ENCODE assay signal across 13 mouse cellular contexts in the genomic region with DNA sequence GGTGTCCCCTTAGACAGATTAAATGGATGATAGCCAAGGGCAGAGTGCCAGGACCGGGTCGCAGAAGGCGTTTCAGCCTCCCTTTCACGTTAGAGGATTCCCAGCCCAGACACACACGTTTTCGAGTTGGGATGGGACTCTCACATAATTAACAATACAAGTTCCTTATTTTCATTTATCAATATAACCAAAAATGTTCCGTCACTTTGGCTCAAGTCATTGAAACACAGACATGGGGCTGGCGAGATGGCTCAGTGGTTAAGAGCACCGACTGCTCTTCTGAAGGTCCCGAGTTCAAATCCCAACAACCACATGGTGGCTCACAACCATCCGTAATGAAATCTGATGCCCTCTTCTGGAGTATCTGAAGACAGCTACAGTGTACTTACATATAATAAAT. TPM values are rescaled to one million over a fixed set of nuclear protein-coding genes. Genes with fewer than 3 reads are reported as not detected.
A peak's percentile ranks its signal among the peaks of the same experiment; 100 is the strongest.
DNase-seq lines count a peak whose midpoint lies in the region; ATAC-seq and TF ChIP-seq lines count a peak whose summit lies in the region.
"Not testable (repeated sequence)": the region's sequence is repeated elsewhere in the genome, so short reads cannot be mapped to it uniquely, and the experiment has no call there.
"Had no signal": no experiment of that assay in that cellular context is flagged by ENCODE, and none has a peak within 500 bp of the region (broad histone marks: within the 10 kb centered on the region; RNA-seq: fewer than 3 reads in every experiment).

No protein-coding gene starts in this region.

- DNase-seq in left cerebral cortex, adult 2 months (ENCODE audit: extremely low spot score in 1 of 2, low spot score in 2 of 2), result not testable (repeated sequence)

- intact Hi-C loops in left cerebral cortex, adult 2 months (cut with DNase I), result loop anchor here (5.0 kb wide), 1 partner anchor 454 kb away; no protein-coding TSS in a partner anchor

- not testable (repeated sequence) for H3K4me1 ChIP-seq in forebrain, embryonic 12.5 days; heart, embryonic 12.5 days (replicated peaks); hindbrain, embryonic 16.5 days (ENCODE audit: control insufficient read depth, insufficient read depth, low read depth, low read length); liver, embryonic 16.5 days (ENCODE audit: control insufficient read depth, low read depth, low read length); midbrain, embryonic 15.5 days; stomach, embryonic 15.5 days

- H3K27me3 ChIP-seq in forebrain, embryonic 12.5 days; heart, embryonic 12.5 days (replicated peaks); hindbrain, embryonic 16.5 days (replicated peaks; ENCODE audit: control insufficient read depth, insufficient read depth, low read length); liver, embryonic 16.5 days (ENCODE audit: control insufficient read depth, insufficient read depth, low read depth, low read length); midbrain, embryonic 15.5 days (replicated peaks); stomach, embryonic 15.5 days (replicated peaks): not testable (repeated sequence)

- not testable (repeated sequence) for TF ChIP-seq CTCF in left cerebral cortex, adult 2 months (IDR thresholded peaks at IDR 0.05)

- H3K9ac ChIP-seq in forebrain, embryonic 12.5 days; stomach, embryonic 15.5 days: not testable (repeated sequence)
- peak overlapping the region; percentile 53; the same call in 1 of the 2 replicates for H3K9ac ChIP-seq in heart, embryonic 12.5 days
- H3K9ac ChIP-seq in hindbrain, embryonic 16.5 days (ENCODE audit: low read depth, low read length), result peak overlapping the region; percentile 35
- peak overlapping the region; percentile 53; the same call in 1 of the 2 replicates for H3K9ac ChIP-seq in liver, embryonic 16.5 days (ENCODE audit: low read depth, low read length)
- H3K9ac ChIP-seq in midbrain, embryonic 15.5 days, result peak overlapping the region; percentile 16; the same call in 1 of the 2 replicates

- not testable (repeated sequence) for H3K36me3 ChIP-seq in forebrain, embryonic 12.5 days (replicated peaks); heart, embryonic 12.5 days; hindbrain, embryonic 16.5 days (ENCODE audit: control insufficient read depth, insufficient read depth, low read length); liver, embryonic 16.5 days (ENCODE audit: control insufficient read depth, insufficient read depth); midbrain, embryonic 15.5 days (replicated peaks); stomach, embryonic 15.5 days

- peak overlapping the region; percentile 52 for H3K4me2 ChIP-seq in forebrain, embryonic 12.5 days
- H3K4me2 ChIP-seq in heart, embryonic 12.5 days, result peak overlapping the region; percentile 65
- peak overlapping the region; percentile 77 for H3K4me2 ChIP-seq in hindbrain, embryonic 16.5 days (ENCODE audit: low read length)
- peak overlapping the region; percentile 64 for H3K4me2 ChIP-seq in liver, embryonic 16.5 days (ENCODE audit: low read depth, low read length)
- H3K4me2 ChIP-seq in midbrain, embryonic 15.5 days, result peak overlapping the region; percentile 51
- H3K4me2 ChIP-seq in stomach, embryonic 15.5 days, result peak overlapping the region; percentile 73

- not testable (repeated sequence) for H3K27ac ChIP-seq in forebrain, embryonic 12.5 days; liver, embryonic 16.5 days (ENCODE audit: low read length); stomach, embryonic 15.5 days
- H3K27ac ChIP-seq in heart, embryonic 12.5 days (ENCODE audit: poor library complexity, severe bottlenecking), result peak overlapping the region; percentile 4; the same call in 1 of the 2 replicates
- peak overlapping the region; percentile 52 for H3K27ac ChIP-seq in hindbrain, embryonic 16.5 days (ENCODE audit: low read depth, low read length)
- peak overlapping the region; percentile 33; the same call in 1 of the 2 replicates for H3K27ac ChIP-seq in left cerebral cortex, adult 2 months
- H3K27ac ChIP-seq in midbrain, embryonic 15.5 days, result peak overlapping the region; percentile 54; the same call in 1 of the 2 replicates

- ATAC-seq in common myeloid progenitor, adult 5-6 weeks (replicated peaks; ENCODE audit: low read depth, poor library complexity, severe bottlenecking), result peak; percentile 6; the same call in 1 of the 2 replicates
- ATAC-seq in forebrain, embryonic 12.5 days (ENCODE audit: low FRiP score), result peak; percentile 1; the same call in 1 of the 2 replicates
- not testable (repeated sequence) for ATAC-seq in heart, embryonic 12.5 days (ENCODE audit: insufficient number of reproducible peaks, low FRiP score); hindbrain, embryonic 16.5 days; liver, embryonic 16.5 days (ENCODE audit: low read depth); midbrain, embryonic 15.5 days (replicated peaks); stomach, embryonic 15.5 days (ENCODE audit: insufficient read depth, low FRiP score, low read depth)

- WGBS in forebrain, embryonic 12.5 days, result 51% methylated on average over 11 of the region's 11 CpGs
- WGBS in heart, embryonic 12.5 days, result 52% methylated on average over 11 of the region's 11 CpGs
- 41% methylated on average over 11 of the region's 11 CpGs for WGBS in hindbrain, embryonic 16.5 days
- 51% methylated on average over 11 of the region's 11 CpGs for WGBS in liver, embryonic 16.5 days (ENCODE audit: insufficient replicate concordance)
- 47% methylated on average over 11 of the region's 11 CpGs for WGBS in midbrain, embryonic 15.5 days
- WGBS in stomach, embryonic 15.5 days, result 45% methylated on average over 11 of the region's 11 CpGs

- H3K4me3 ChIP-seq in forebrain, embryonic 12.5 days (replicated peaks), result not testable (repeated sequence)
- peak overlapping the region; percentile 52 for H3K4me3 ChIP-seq in heart, embryonic 12.5 days
- H3K4me3 ChIP-seq in hindbrain, embryonic 16.5 days (ENCODE audit: low read length), result peak overlapping the region; percentile 41
- peak overlapping the region; percentile 40; the same call in 1 of the 2 replicates for H3K4me3 ChIP-seq in left cerebral cortex, adult 2 months
- H3K4me3 ChIP-seq in liver, embryonic 16.5 days (ENCODE audit: low read depth, low read length), result peak overlapping the region; percentile 52
- peak overlapping the region; percentile 32 for H3K4me3 ChIP-seq in midbrain, embryonic 15.5 days
- H3K4me3 ChIP-seq in stomach, embryonic 15.5 days (replicated peaks), result peak overlapping the region; percentile 47

- not testable (repeated sequence) for H3K9me3 ChIP-seq in forebrain, embryonic 12.5 days; heart, embryonic 12.5 days (replicated peaks); hindbrain, embryonic 16.5 days (ENCODE audit: control insufficient read depth, low read length); liver, embryonic 16.5 days (replicated peaks; ENCODE audit: control insufficient read depth, low read length); midbrain, embryonic 15.5 days; stomach, embryonic 15.5 days

RNA-seq across cellular contexts. Expression of gene Tex50, which starts 37.2 kb away (rescaled TPM):
- not detected in 2 replicates for total RNA-seq in common myeloid progenitor, adult 5-6 weeks (2017)
- 0.32 and 0.44 TPM in 2 replicates for polyA plus RNA-seq in forebrain, embryonic 12.5 days (2016; fragmentation: Nextera tagmentation; extraction: Ambion mirVana)
- 0.15 TPM in 1 of 2 replicates, not detected in the other for polyA plus RNA-seq in heart, embryonic 12.5 days (2016; fragmentation: Nextera tagmentation; extraction: Ambion mirVana)
- 0.87 and 1.1 TPM in 2 replicates for polyA plus RNA-seq in hindbrain, embryonic 16.5 days (2015; fragmentation: Nextera tagmentation; extraction: Ambion mirVana)
- total RNA-seq in left cerebral cortex, adult 2 months (2021), result not detected
- polyA plus RNA-seq in liver, embryonic 16.5 days (2015; fragmentation: Nextera tagmentation; extraction: Ambion mirVana), result not detected in 2 replicates
- polyA plus RNA-seq in midbrain, embryonic 15.5 days (2015; fragmentation: Nextera tagmentation; extraction: Ambion mirVana), result 1.0 and 1.3 TPM in 2 replicates
- 0.14 TPM in 1 of 2 replicates, not detected in the other for polyA plus RNA-seq in stomach, embryonic 15.5 days (2015; fragmentation: Nextera tagmentation; extraction: Ambion mirVana)
- total RNA-seq: adrenal gland, adult 2 months; gastrocnemius, postnatal 36 days; hematopoietic stem cell, adult 5-6 weeks; left cerebral cortex, adult 18-20 months had no signal
- polyA plus RNA-seq: adrenal gland, adult 2 months had no signal

RNA-seq across cellular contexts. Expression of gene Ankrd45, which starts 53.9 kb away (rescaled TPM):
- total RNA-seq in common myeloid progenitor, adult 5-6 weeks (2017), result not detected in 2 replicates
- polyA plus RNA-seq in forebrain, embryonic 12.5 days (2016; fragmentation: Nextera tagmentation; extraction: Ambion mirVana), result 10.0 and 10.4 TPM in 2 replicates
- 3.4 and 4.0 TPM in 2 replicates for polyA plus RNA-seq in heart, embryonic 12.5 days (2016; fragmentation: Nextera tagmentation; extraction: Ambion mirVana)
- polyA plus RNA-seq in hindbrain, embryonic 16.5 days (2015; fragmentation: Nextera tagmentation; extraction: Ambion mirVana), result 29.8 and 32.0 TPM in 2 replicates
- 10 to 100 TPM; 66.4 to 68.7 TPM for total RNA-seq in left cerebral cortex, adult 2 months (2021)
- not detected in 2 replicates for polyA plus RNA-seq in liver, embryonic 16.5 days (2015; fragmentation: Nextera tagmentation; extraction: Ambion mirVana)
- polyA plus RNA-seq in midbrain, embryonic 15.5 days (2015; fragmentation: Nextera tagmentation; extraction: Ambion mirVana), result 25.7 and 27.1 TPM in 2 replicates
- polyA plus RNA-seq in stomach, embryonic 15.5 days (2015; fragmentation: Nextera tagmentation; extraction: Ambion mirVana), result 0.92 and 1.2 TPM in 2 replicates
- total RNA-seq: gastrocnemius, postnatal 36 days; hematopoietic stem cell, adult 5-6 weeks; monocyte, adult 5-6 weeks had no signal

RNA-seq across cellular contexts. Expression of gene Prdx6, which starts 54.7 kb away (rescaled TPM):
- total RNA-seq in common myeloid progenitor, adult 5-6 weeks (2017), result 389 and 411 TPM in 2 replicates
- polyA plus RNA-seq in forebrain, embryonic 12.5 days (2016; fragmentation: Nextera tagmentation; extraction: Ambion mirVana), result 357 and 360 TPM in 2 replicates
- 391 and 403 TPM in 2 replicates for polyA plus RNA-seq in heart, embryonic 12.5 days (2016; fragmentation: Nextera tagmentation; extraction: Ambion mirVana)
- 182 and 208 TPM in 2 replicates for polyA plus RNA-seq in hindbrain, embryonic 16.5 days (2015; fragmentation: Nextera tagmentation; extraction: Ambion mirVana)
- total RNA-seq in left cerebral cortex, adult 2 months (2021), result 100 to 1,000 TPM; 321 to 326 TPM
- 383 and 398 TPM in 2 replicates for polyA plus RNA-seq in liver, embryonic 16.5 days (2015; fragmentation: Nextera tagmentation; extraction: Ambion mirVana)
- polyA plus RNA-seq in midbrain, embryonic 15.5 days (2015; fragmentation: Nextera tagmentation; extraction: Ambion mirVana), result 126 and 140 TPM in 2 replicates
- polyA plus RNA-seq in stomach, embryonic 15.5 days (2015; fragmentation: Nextera tagmentation; extraction: Ambion mirVana), result 414 and 461 TPM in 2 replicates
